Mouse (Mus musculus): ENCODE results near the gene Nutf2. TPM values are rescaled to one million over a fixed set of nuclear protein-coding genes. Genes with fewer than 3 reads are reported as not detected.

Nutf2 gene
- total and polyA plus RNA-seq, 3 experiments: 11.2 to 223 (median 144) TPM

DNA sequence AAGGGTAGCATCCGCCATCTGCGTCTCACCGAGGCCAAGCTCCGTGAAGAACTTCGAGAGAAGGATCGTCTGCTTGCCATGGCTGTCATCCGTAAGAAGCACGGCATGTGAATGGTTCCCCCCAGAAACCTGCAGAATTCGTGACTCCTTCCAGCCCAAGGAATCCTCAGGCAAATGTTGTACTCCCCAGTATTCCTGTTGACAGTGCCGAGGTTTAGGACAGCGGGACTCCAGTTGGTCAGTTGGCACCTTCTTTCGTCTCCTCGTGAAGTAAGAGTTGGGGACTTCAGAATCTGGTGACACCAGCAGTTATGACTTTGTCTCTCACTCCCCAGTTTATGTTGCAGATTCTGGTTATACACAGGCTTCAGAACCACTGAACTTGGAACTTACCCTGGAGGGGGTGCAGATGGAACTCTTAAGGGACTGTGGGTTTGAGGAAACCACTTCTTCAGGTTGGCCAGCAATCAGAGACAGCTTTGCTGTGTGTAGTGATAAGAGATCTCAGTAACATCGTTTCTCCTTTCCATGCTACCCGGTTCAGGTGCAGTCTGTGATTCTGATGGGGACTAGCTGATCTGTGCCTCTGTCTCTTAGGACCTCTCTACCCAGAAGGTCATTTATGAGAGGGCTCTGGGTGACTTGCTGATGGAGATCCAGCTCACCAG is 4.1 kb upstream of the Nutf2 start:
- Histone ChIP-seq H3K4me1 (ENCODE audit: control insufficient read depth in 1 of 2, insufficient read depth in 2 of 2) (peaks cover 10 to 47% of the 10 kb centered on the region in 2 experiments; a peak in 3 of 4 replicates), H3K27me3 (replicated peaks) (no peaks in the 10 kb centered on the region), H3K27ac (ENCODE audit: insufficient read depth, low read depth) (peak overlapping the region; percentile 5; the same call in 1 of the 2 replicates), H3K9me3 (replicated peaks; ENCODE audit: low read length) (no peaks in the 10 kb centered on the region), H3K36me3 (replicated peaks in 1 of 2; ENCODE audit: control insufficient read depth in 1 of 2, insufficient read depth in 1 of 2, low read length in 1 of 2) (peaks cover 0 to 6% of the 10 kb centered on the region in 2 experiments), H3K4me3 (replicated peaks in 1 of 3; ENCODE audit: low read depth in 2 of 3, low read length in 2 of 3, poor library complexity in 1 of 3) (peak overlapping the region; percentile 76 to 91 (median 80)), H3K4me2 (ENCODE audit: insufficient read depth, low read depth, poor library complexity, severe bottlenecking) (peak overlapping the region; percentile 65), H3K9ac (ENCODE audit: insufficient read depth, low read depth) (peak overlapping the region; percentile 83), H3K79me2 (replicated peaks; ENCODE audit: control insufficient read depth, extremely low read depth, insufficient read depth, poor library complexity, severe bottlenecking) (peaks cover 47% of the 10 kb centered on the region)
- no peak for DNase-seq (ENCODE audit: extremely low read depth)
- TF ChIP-seq POLR2AphosphoS2 (IDR thresholded peaks at IDR 0.05; ENCODE audit: low read depth, low read length): no peak
- no peak for TF ChIP-seq SIN3A (IDR thresholded peaks at IDR 0.05; ENCODE audit: low read length)
- TF ChIP-seq USF1 (IDR thresholded peaks at IDR 0.05; ENCODE audit: low read depth, low read length): no peak
- TF ChIP-seq MXI1 (IDR thresholded peaks at IDR 0.05; ENCODE audit: low read depth, low read length): peak; percentile 5; the same call in 1 of the 2 replicates
- TF ChIP-seq E2F4 (IDR thresholded peaks at IDR 0.05; ENCODE audit: insufficient replicate concordance, low read depth, low read length): no peak
- TF ChIP-seq BHLHE40 (IDR thresholded peaks at IDR 0.05; ENCODE audit: low read depth, low read length): no peak
- TF ChIP-seq NELFE (IDR thresholded peaks at IDR 0.05; ENCODE audit: low read depth, low read length): no peak
- dilution Hi-C loops (cut with MboI; ENCODE audit: extremely low pct_ligation_motif_present, extremely low pct_unique_long_range_greater_than_20kb, low sequenced_read_pairs) (no loop called here), in situ Hi-C loops (cut with MboI; ENCODE audit: low pct_ligation_motif_present, low pct_unique_long_range_greater_than_20kb, low sequenced_read_pairs) (no loop called here)

- H3K9me3 ChIP-seq (replicated peaks; ENCODE audit: low read length): no peaks in the 10 kb centered on the region
- 0 out of 2 replicates have a peak overlapping the region, but pooled peaks have one; percentile 5 for H3K9ac ChIP-seq (ENCODE audit: insufficient read depth, low read depth)
- H3K36me3 ChIP-seq (replicated peaks in 1 of 2; ENCODE audit: control insufficient read depth in 1 of 2, insufficient read depth in 1 of 2, low read length in 1 of 2): peaks cover 3 to 14% of the 10 kb centered on the region in 2 experiments
- no peak overlapping the region for H3K4me3 ChIP-seq (replicated peaks in 1 of 3; ENCODE audit: low read depth in 2 of 3, low read length in 2 of 3, poor library complexity in 1 of 3)
- peaks cover 11 to 55% of the 10 kb centered on the region in 2 experiments; a peak in 3 of 4 replicates for H3K4me1 ChIP-seq (ENCODE audit: control insufficient read depth in 1 of 2, insufficient read depth in 2 of 2)
- dilution Hi-C loops (cut with MboI; ENCODE audit: extremely low pct_ligation_motif_present, extremely low pct_unique_long_range_greater_than_20kb, low sequenced_read_pairs) (no loop called here), in situ Hi-C loops (cut with MboI; ENCODE audit: low pct_ligation_motif_present, low pct_unique_long_range_greater_than_20kb, low sequenced_read_pairs) (no loop called here)
- H3K27me3 ChIP-seq (replicated peaks): no peaks in the 10 kb centered on the region
- no peak for DNase-seq (ENCODE audit: extremely low read depth)
- H3K4me2 ChIP-seq (ENCODE audit: insufficient read depth, low read depth, poor library complexity, severe bottlenecking): peak overlapping the region; percentile 90
- H3K79me2 ChIP-seq (replicated peaks; ENCODE audit: control insufficient read depth, extremely low read depth, insufficient read depth, poor library complexity, severe bottlenecking): peaks cover 68% of the 10 kb centered on the region
- TF ChIP-seq SMC3 (IDR thresholded peaks at IDR 0.05; ENCODE audit: low read depth, low read length) (no peak), MAFK (IDR thresholded peaks at IDR 0.05; ENCODE audit: insufficient replicate concordance, low read length) (no peak), ELF1 (IDR thresholded peaks at IDR 0.05; ENCODE audit: low read depth, low read length) (no peak), NRF1 (IDR thresholded peaks at IDR 0.05; ENCODE audit: low read depth, low read length) (no peak), ZMIZ1 (IDR thresholded peaks at IDR 0.05; ENCODE audit: low read depth, low read length) (no peak), RAD21 (IDR thresholded peaks at IDR 0.05; ENCODE audit: low read depth, low read length) (no peak), USF1 (IDR thresholded peaks at IDR 0.05; ENCODE audit: low read depth, low read length) (no peak)
- H3K27ac ChIP-seq (ENCODE audit: insufficient read depth, low read depth): 0 out of 2 replicates have a peak overlapping the region, but pooled peaks have one; percentile 12
These were observed 1.9 kb upstream of the Nutf2 start for GRCm38 (mm10) chr8:105858495-105858894.
